Mouse (Mus musculus) WW6 (cell line): ENCODE measurements at regions not wholly inside any gene's neighbourhood (a gene's known extent, or its start where the extent isn't known, plus 50 kb on each side); places are given as distances from the start of the nearest gene placed in this dataset.

Experiments
- DNase-seq: peaks from one replicate; pipeline ENCODE4 v3.0.0-alpha.2; 2013; ENCODE audit warnings: low read depth, low spot score

GRCm38 (mm10) chr2:134126988-134127387 lies 427.2 kb downstream of the Hao1 start:
- DNase-seq: no peak

- DNase-seq: no peak
Measured at GRCm38 (mm10) chr2:134107286-134107685, 446.9 kb downstream of the Hao1 start.

GRCm38 (mm10) chr2:134088374-134088773 lies 465.8 kb downstream of the Hao1 start:
- peak; percentile 4 for DNase-seq

- DNase-seq: no peak
Measured at GRCm38 (mm10) chr2:134080148-134080547, 474.0 kb downstream of the Hao1 start.

- DNase-seq: no peak
Measured at GRCm38 (mm10) chr2:134077953-134078352, 476.2 kb downstream of the Hao1 start.

GRCm38 (mm10) chr2:134067910-134068335 lies 486.2 kb downstream of the Hao1 start:
- DNase-seq: no peak

- no peak for DNase-seq
Measured at GRCm38 (mm10) chr2:134067404-134067803, 486.8 kb downstream of the Hao1 start.

GRCm38 (mm10) chr2:134059916-134060618 lies 494.1 kb downstream of the Hao1 start:
- DNase-seq: no peak

- no peak for DNase-seq
Measured at GRCm38 (mm10) chr2:134036359-134036874, 484.5 kb downstream of the Bmp2 start.

GRCm38 (mm10) chr2:134029631-134030414 lies 477.9 kb downstream of the Bmp2 start:
- no peak for DNase-seq

GRCm38 (mm10) chr2:134029153-134029552 lies 477.2 kb downstream of the Bmp2 start:
- no peak for DNase-seq

GRCm38 (mm10) chr2:134017109-134017508 lies 465.1 kb downstream of the Bmp2 start:
- no peak for DNase-seq

GRCm38 (mm10) chr2:134003146-134003545 lies 451.2 kb downstream of the Bmp2 start:
- DNase-seq: no peak

- no peak for DNase-seq
Measured at GRCm38 (mm10) chr2:133994742-133995141, 442.8 kb downstream of the Bmp2 start.

GRCm38 (mm10) chr2:133994337-133994736 lies 442.4 kb downstream of the Bmp2 start:
- DNase-seq: no peak

GRCm38 (mm10) chr2:133987671-133988070 lies 435.7 kb downstream of the Bmp2 start:
- DNase-seq: no peak
